Mouse (Mus musculus): Measurements from ENCODE around the gene Ercc4. TPM values are rescaled to one million over a fixed set of nuclear protein-coding genes. Genes with fewer than 3 reads are reported as not detected.

Ercc4 gene
- polyA plus RNA-seq (2014; fragmentation: Nextera tagmentation; extraction: Ambion mirVana): 14.9 and 15.5 TPM in 2 replicates

- peak within 1 kb of the TSS; percentile 87 for H3K27ac ChIP-seq (ENCODE audit: low read depth)
- H3K4me3 ChIP-seq (ENCODE audit: low read depth, low read length): peak within 1 kb of the TSS; percentile 75
- H3K9ac ChIP-seq: peak within 1 kb of the TSS; percentile 93
- ATAC-seq (ENCODE audit: insufficient read depth) (peak; percentile 98), DNase-seq (peak; percentile 97)
- no peaks in the 10 kb centered on the region for H3K9me3 ChIP-seq (ENCODE audit: low read depth, low read length)
- peak; percentile 81 for TF ChIP-seq CTCF (IDR thresholded peaks at IDR 0.05; ENCODE audit: low read depth)
- H3K27me3 ChIP-seq (ENCODE audit: insufficient read depth, low read length): no peaks in the 10 kb centered on the region
- peaks cover 17% of the 10 kb centered on the region for H3K36me3 ChIP-seq (ENCODE audit: insufficient read depth)
- peaks cover 4% of the 10 kb centered on the region; the same call in 1 of the 2 replicates for H3K4me1 ChIP-seq (ENCODE audit: insufficient read depth)
- peak within 1 kb of the TSS; percentile 80 for H3K4me2 ChIP-seq
- 2% methylated on average over 53 of the region's 53 CpGs for WGBS
Measured at GRCm38 (mm10) chr16:13109156-13109989, at the start of gene Ercc4. Gene Ercc4 (plus strand): TSS chr16:13109684.

- no peak for TF ChIP-seq CTCF (IDR thresholded peaks at IDR 0.05; ENCODE audit: low read depth)
- WGBS: 22% methylated on average over 10 of the region's 10 CpGs
- Histone ChIP-seq H3K36me3 (ENCODE audit: insufficient read depth) (no peaks in the 10 kb centered on the region), H3K4me2 (peak overlapping the region; percentile 41), H3K4me3 (ENCODE audit: low read depth, low read length) (0 out of 2 replicates have a peak overlapping the region, but pooled peaks have one; percentile 4), H3K27me3 (ENCODE audit: insufficient read depth, low read length) (no peaks in the 10 kb centered on the region), H3K9me3 (ENCODE audit: low read depth, low read length) (no peaks in the 10 kb centered on the region), H3K4me1 (ENCODE audit: insufficient read depth) (no peaks in the 10 kb centered on the region), H3K9ac (no peak overlapping the region), H3K27ac (ENCODE audit: low read depth) (no peak overlapping the region)
- DNase-seq (no peak), ATAC-seq (ENCODE audit: insufficient read depth) (no peak)
Measured at GRCm38 (mm10) chr16:13061113-13061512, 48.4 kb upstream of the Ercc4 start.

GRCm38 (mm10) chr16:13074176-13074575, 35.3 kb upstream of the Ercc4 start:
- Histone ChIP-seq H3K4me1 (ENCODE audit: insufficient read depth) (no peaks in the 10 kb centered on the region), H3K9ac (no peak overlapping the region), H3K27ac (ENCODE audit: low read depth) (no peak overlapping the region), H3K27me3 (ENCODE audit: insufficient read depth, low read length) (no peaks in the 10 kb centered on the region), H3K36me3 (ENCODE audit: insufficient read depth) (no peaks in the 10 kb centered on the region), H3K4me3 (ENCODE audit: low read depth, low read length) (no peak overlapping the region), H3K9me3 (ENCODE audit: low read depth, low read length) (no peaks in the 10 kb centered on the region), H3K4me2 (no peak overlapping the region)
- WGBS: 81% methylated on average over 4 of the region's 4 CpGs
- DNase-seq (no peak), ATAC-seq (ENCODE audit: insufficient read depth) (no peak)
- TF ChIP-seq CTCF (IDR thresholded peaks at IDR 0.05; ENCODE audit: low read depth): no peak

GRCm38 (mm10) chr16:13080161-13080560, 29.3 kb upstream of the Ercc4 start:
- WGBS: 70% methylated on average over 6 of the region's 6 CpGs
- H3K4me3 ChIP-seq (ENCODE audit: low read depth, low read length): no peak overlapping the region
- no peaks in the 10 kb centered on the region for H3K27me3 ChIP-seq (ENCODE audit: insufficient read depth, low read length)
- no peak overlapping the region for H3K4me2 ChIP-seq
- no peaks in the 10 kb centered on the region for H3K4me1 ChIP-seq (ENCODE audit: insufficient read depth)
- no peaks in the 10 kb centered on the region for H3K36me3 ChIP-seq (ENCODE audit: insufficient read depth)
- 0 out of 2 replicates have a peak, but pooled peaks have one; percentile 2 for TF ChIP-seq CTCF (IDR thresholded peaks at IDR 0.05; ENCODE audit: low read depth)
- DNase-seq (peak; percentile 49), ATAC-seq (ENCODE audit: insufficient read depth) (no peak)
- no peaks in the 10 kb centered on the region for H3K9me3 ChIP-seq (ENCODE audit: low read depth, low read length)
- no peak overlapping the region for H3K27ac ChIP-seq (ENCODE audit: low read depth)
- no peak overlapping the region for H3K9ac ChIP-seq

- Histone ChIP-seq H3K27ac (ENCODE audit: low read depth) (no peak overlapping the region), H3K36me3 (ENCODE audit: insufficient read depth) (no peaks in the 10 kb centered on the region), H3K4me3 (ENCODE audit: low read depth, low read length) (no peak overlapping the region), H3K4me2 (no peak overlapping the region), H3K4me1 (ENCODE audit: insufficient read depth) (no peaks in the 10 kb centered on the region), H3K27me3 (ENCODE audit: insufficient read depth, low read length) (no peaks in the 10 kb centered on the region), H3K9ac (no peak overlapping the region), H3K9me3 (ENCODE audit: low read depth, low read length) (no peaks in the 10 kb centered on the region)
- no peak for DNase-seq
- TF ChIP-seq CTCF (IDR thresholded peaks at IDR 0.05; ENCODE audit: low read depth): no peak
- 70% methylated on average over 6 of the region's 6 CpGs for WGBS
- no peak for ATAC-seq (ENCODE audit: insufficient read depth)
Measured at GRCm38 (mm10) chr16:13083155-13083798, 26.2 kb upstream of the Ercc4 start.

- WGBS: 78% methylated on average over 12 of the region's 12 CpGs
- Histone ChIP-seq H3K27ac (ENCODE audit: low read depth) (no peak overlapping the region), H3K36me3 (ENCODE audit: insufficient read depth) (peaks cover 7% of the 10 kb centered on the region), H3K9me3 (ENCODE audit: low read depth, low read length) (no peaks in the 10 kb centered on the region), H3K4me2 (no peak overlapping the region), H3K4me1 (ENCODE audit: insufficient read depth) (peaks cover 4% of the 10 kb centered on the region; the same call in 1 of the 2 replicates), H3K27me3 (ENCODE audit: insufficient read depth, low read length) (no peaks in the 10 kb centered on the region), H3K9ac (no peak overlapping the region), H3K4me3 (ENCODE audit: low read depth, low read length) (no peak overlapping the region)
- no peak for ATAC-seq (ENCODE audit: insufficient read depth)
- no peak for TF ChIP-seq CTCF (IDR thresholded peaks at IDR 0.05; ENCODE audit: low read depth)
- no peak for DNase-seq
Measured at GRCm38 (mm10) chr16:13108356-13108755, 1.1 kb upstream of the Ercc4 start.

Measured in lung, embryonic 14.5 days (tissue).